Mouse (Mus musculus) CH12.LX (cell line): ENCODE measurements at regions not wholly inside any gene's neighbourhood (a gene's known extent, or its start where the extent isn't known, plus 50 kb on each side); places are given as distances from the start of the nearest gene placed in this dataset.

Experiments used
- DNase-seq: peaks from one replicate; pipeline ENCODE4 v3.0.0-alpha.2; 2013; ENCODE audit errors: extremely low read depth
- H3K27ac ChIP-seq: 2 replicates; pipeline ENCODE4 v1.5.1; 2012; ENCODE audit warnings: low read depth, mild to moderate bottlenecking, control low read depth, moderate library complexity; ENCODE audit not compliant: insufficient read depth
- H3K27me3 ChIP-seq: replicated peaks from 2 replicates; pipeline ENCODE3; 2012; ENCODE audit warnings: inconsistent platforms
- H3K36me3 ChIP-seq, 2 experiments: replicated peaks in 1 of 2; 2 replicates each; pipeline versions ENCODE3 to v1.6.1; 2012; ENCODE audit warnings: inconsistent platforms in 1 of 2, low read length in 1 of 2, mild to moderate bottlenecking in 1 of 2, mixed read lengths in 1 of 2, moderate library complexity in 1 of 2; ENCODE audit not compliant: control insufficient read depth in 1 of 2, insufficient read depth in 1 of 2
- H3K4me1 ChIP-seq, 2 experiments: 2 replicates each; pipeline ENCODE4 v1.6.1; 2012; ENCODE audit warnings: inconsistent platforms in 1 of 2, moderate library complexity in 1 of 2; ENCODE audit not compliant: insufficient read depth in 2 of 2, control insufficient read depth in 1 of 2
- H3K4me2 ChIP-seq: 2 replicates; pipeline ENCODE4 v1.6.1; 2012; ENCODE audit warnings: low read depth, mild to moderate bottlenecking, control low read depth; ENCODE audit not compliant: poor library complexity, insufficient read depth, severe bottlenecking
- H3K4me3 ChIP-seq, 3 experiments: fragments of 150-350 bp in 1 of 3; sonication (generic) in 1 of 3; replicated peaks in 1 of 3; 2 replicates each; pipeline versions ENCODE3 to v1.5.1; 2011 to 2012; ENCODE audit warnings: low read depth in 2 of 3, low read length in 2 of 3, mild to moderate bottlenecking in 2 of 3, moderate library complexity in 2 of 3, control low read depth in 1 of 3, improper control_type of control experiment in 1 of 3, inconsistent platforms in 1 of 3, mixed read lengths in 1 of 3; ENCODE audit not compliant: poor library complexity in 1 of 3
- H3K79me2 ChIP-seq: replicated peaks from 2 replicates; pipeline ENCODE4 v1.6.1; 2012; ENCODE audit warnings: mild to moderate bottlenecking, moderate library complexity; ENCODE audit not compliant: control insufficient read depth, poor library complexity, insufficient read depth, severe bottlenecking; ENCODE audit errors: extremely low read depth
- H3K9ac ChIP-seq: 2 replicates; pipeline ENCODE4 v1.6.1; 2012; ENCODE audit warnings: low read depth, mild to moderate bottlenecking, control low read depth, moderate library complexity; ENCODE audit not compliant: insufficient read depth
- H3K9me3 ChIP-seq: replicated peaks from 2 replicates; pipeline ENCODE3; 2012; ENCODE audit warnings: low read length, inconsistent platforms, mixed read lengths
- CTCF ChIP-seq, 2 experiments: IDR thresholded peaks in 1 of 2; conservative IDR thresholded peaks in 1 of 2; 2 replicates each; pipeline ENCODE4 v1.5.1; 2011 to 2012; ENCODE audit warnings: low read depth in 2 of 2, low read length in 2 of 2, improper control_type of control experiment in 1 of 2, inconsistent platforms in 1 of 2, mild to moderate bottlenecking in 1 of 2, moderate library complexity in 1 of 2
- ELF1 ChIP-seq: IDR thresholded peaks from 2 replicates; pipeline ENCODE4 v1.6.1; 2014; ENCODE audit warnings: low read depth, mild to moderate bottlenecking, inconsistent platforms, low read length, improper control_type of control experiment
- JUN ChIP-seq: IDR thresholded peaks from 2 replicates; pipeline ENCODE4 v1.6.1; 2011; ENCODE audit warnings: low read depth, mild to moderate bottlenecking, low read length, improper control_type of control experiment, moderate library complexity; ENCODE audit not compliant: insufficient read depth
- JUND ChIP-seq: conservative IDR thresholded peaks from 2 replicates; pipeline ENCODE4 v1.6.1; 2011; ENCODE audit warnings: low read depth, low read length, improper control_type of control experiment
- NRF1 ChIP-seq: IDR thresholded peaks from 2 replicates; pipeline ENCODE4 v1.6.1; 2014; ENCODE audit warnings: low read depth, mild to moderate bottlenecking, inconsistent platforms, low read length, improper control_type of control experiment, moderate library complexity
- RAD21 ChIP-seq: IDR thresholded peaks from 2 replicates; pipeline ENCODE4 v1.6.1; 2011; ENCODE audit warnings: low read depth, mild to moderate bottlenecking, low read length, improper control_type of control experiment, moderate library complexity
- SMC3 ChIP-seq: IDR thresholded peaks from 2 replicates; pipeline ENCODE4 v1.6.1; 2011; ENCODE audit warnings: low read depth, low read length, improper control_type of control experiment
- UBTF ChIP-seq: IDR thresholded peaks from 2 replicates; pipeline ENCODE4 v1.6.1; 2012; ENCODE audit warnings: low read depth, mild to moderate bottlenecking, inconsistent platforms, low read length, improper control_type of control experiment, moderate library complexity
- USF2 ChIP-seq: conservative IDR thresholded peaks from 2 replicates; pipeline ENCODE4 v1.6.1; 2011; ENCODE audit warnings: low read depth, low read length, improper control_type of control experiment
- dilution Hi-C: fragments of 300-500 bp; cut with MboI; formaldehyde crosslinking; loops from 2 replicates; pipeline ENCODE4 v1.14.3; 2020; ENCODE audit warnings: low sequenced_read_pairs; ENCODE audit not compliant: extremely low pct_unique_long_range_greater_than_20kb, extremely low pct_ligation_motif_present
- in situ Hi-C: fragments of 300-500 bp; cut with MboI; formaldehyde crosslinking; loops from 3 replicates; pipeline ENCODE4 v1.14.3; 2019; ENCODE audit warnings: low sequenced_read_pairs, low pct_ligation_motif_present, low pct_unique_long_range_greater_than_20kb, mixed read lengths

DNA sequence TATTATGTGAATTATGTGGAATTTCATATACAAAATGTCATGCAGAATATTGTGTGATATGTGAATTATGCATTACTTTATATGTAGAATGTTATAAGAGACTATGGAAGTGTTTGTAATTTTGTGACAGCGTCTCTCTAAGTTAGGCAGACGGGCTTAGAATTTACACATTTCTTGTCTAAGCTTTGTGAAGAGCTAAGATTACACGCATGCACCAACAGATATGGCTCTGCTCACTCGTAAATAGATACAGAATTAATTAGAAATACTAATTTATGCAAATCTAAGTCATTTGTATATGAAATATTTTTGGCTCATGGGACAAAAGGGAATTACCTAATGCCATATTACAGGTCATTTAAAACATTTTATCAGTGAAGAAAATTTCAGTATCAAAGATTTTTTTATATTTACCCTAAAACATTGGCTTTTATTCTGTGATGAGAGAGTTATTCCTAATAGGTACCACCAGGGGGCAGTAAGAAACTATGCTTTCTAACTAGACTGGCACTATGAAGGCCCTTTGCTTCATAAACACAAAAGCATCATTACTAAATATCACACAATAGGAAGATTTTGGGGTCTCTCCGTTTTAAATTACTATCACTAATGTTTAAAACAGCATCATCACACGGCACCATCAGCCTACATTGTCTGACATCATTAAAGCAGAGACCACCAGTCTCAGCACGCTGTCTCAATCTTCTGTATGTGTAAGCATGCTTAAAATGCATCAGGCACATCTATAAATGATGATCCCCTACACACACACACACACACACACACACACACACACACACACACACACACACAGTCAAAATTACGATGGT is 203.8 kb upstream of the Chl1 start:
- in situ Hi-C loops (loop anchor here (25.0 kb wide), 1 partner anchor 381 kb away; no protein-coding TSS in a partner anchor), dilution Hi-C loops (no loop called here)
- no peaks in the 10 kb centered on the region for H3K4me1 ChIP-seq
- no peak overlapping the region for H3K27ac ChIP-seq
- H3K79me2 ChIP-seq: no peaks in the 10 kb centered on the region
- no peaks in the 10 kb centered on the region for H3K36me3 ChIP-seq
- no peak overlapping the region for H3K4me3 ChIP-seq
- H3K9me3 ChIP-seq: peaks cover 33% of the 10 kb centered on the region
- TF ChIP-seq RAD21 (peak; percentile 46), CTCF (conservative IDR thresholded peaks at IDR 0.05 in 1 of 2, IDR thresholded peaks at IDR 0.05 in 1 of 2; ENCODE audit: low read depth in 2 of 2, low read length in 2 of 2) (peak in 1 of 2 experiments; percentile 42; a peak in 2 of 4 replicates), JUN (no peak), UBTF (no peak), ELF1 (no peak), SMC3 (peak; percentile 25; the same call in 1 of the 2 replicates)
- no peaks in the 10 kb centered on the region for H3K27me3 ChIP-seq
- no peak overlapping the region for H3K4me2 ChIP-seq
- no peak overlapping the region for H3K9ac ChIP-seq
- peak; percentile 3 for DNase-seq

DNA sequence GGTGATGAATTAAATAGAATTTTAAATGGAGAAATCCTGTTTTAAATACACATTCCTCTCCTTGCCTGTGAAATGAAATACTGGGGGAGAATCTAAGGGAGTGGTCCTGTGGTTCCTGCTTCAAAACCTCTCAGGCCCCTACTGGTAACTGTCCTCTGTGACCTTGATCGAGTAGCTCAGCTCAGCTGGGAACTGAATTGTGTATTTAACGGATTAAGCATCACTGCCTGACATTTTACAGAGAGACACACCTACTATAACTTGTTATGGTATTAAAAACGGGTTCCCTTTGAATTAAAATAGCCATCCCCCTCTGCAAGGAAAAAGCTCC is 203.2 kb upstream of the Chl1 start:
- H3K9me3 ChIP-seq: peaks cover 33% of the 10 kb centered on the region
- TF ChIP-seq NRF1 (no peak), USF2 (no peak)
- TF ChIP-seq, all 38 proteins: peak for 0
- Histone ChIP-seq H3K27ac (no peak overlapping the region), H3K4me3 (no peak overlapping the region), H3K79me2 (no peaks in the 10 kb centered on the region), H3K9ac (no peak overlapping the region), H3K4me1 (no peaks in the 10 kb centered on the region), H3K4me2 (no peak overlapping the region), H3K36me3 (no peaks in the 10 kb centered on the region), H3K27me3 (no peaks in the 10 kb centered on the region)
- in situ Hi-C loops: loop anchor here (25.0 kb wide), 1 partner anchor 380 kb away; no protein-coding TSS in a partner anchor
- no peak for DNase-seq
- dilution Hi-C loops: no loop called here

DNA sequence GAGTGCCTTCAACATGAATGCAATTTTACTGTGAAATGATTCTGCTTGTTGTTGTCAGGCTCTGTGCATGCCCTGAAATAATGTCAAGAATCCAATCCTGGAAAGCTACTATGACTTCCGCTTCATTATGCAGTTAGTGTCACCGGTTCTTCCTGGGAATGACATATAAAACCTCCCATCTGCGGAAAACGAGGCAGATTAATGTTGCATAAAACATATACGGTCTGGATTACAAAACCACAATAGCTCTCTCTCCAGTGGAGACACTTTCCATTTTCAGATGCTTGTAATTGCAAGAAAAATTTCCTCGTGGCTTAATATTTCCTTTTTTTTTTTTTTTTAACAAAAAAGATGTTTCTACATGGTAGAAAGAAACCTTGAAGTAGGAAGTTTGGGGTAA is 198.2 kb upstream of the Chl1 start:
- H3K4me2 ChIP-seq: no peak overlapping the region
- no peaks in the 10 kb centered on the region for H3K27me3 ChIP-seq
- no peaks in the 10 kb centered on the region for H3K79me2 ChIP-seq
- dilution Hi-C loops: no loop called here
- H3K9me3 ChIP-seq: peaks cover 36% of the 10 kb centered on the region
- DNase-seq: no peak
- no peaks in the 10 kb centered on the region for H3K4me1 ChIP-seq
- in situ Hi-C loops: loop anchor here (25.0 kb wide), 1 partner anchor 375 kb away; no protein-coding TSS in a partner anchor
- H3K9ac ChIP-seq: no peak overlapping the region
- no peak overlapping the region for H3K27ac ChIP-seq
- TF ChIP-seq JUND (no peak), CTCF (conservative IDR thresholded peaks at IDR 0.05 in 1 of 2, IDR thresholded peaks at IDR 0.05 in 1 of 2; ENCODE audit: low read depth in 2 of 2, low read length in 2 of 2) (no peak)
- no peaks in the 10 kb centered on the region for H3K36me3 ChIP-seq
- H3K4me3 ChIP-seq: no peak overlapping the region
